Mouse (Mus musculus): ENCODE measurements around the gene Epn1.

GRCm38 (mm10) chr7:5060944-5061773 lies 18.9 kb upstream of the Epn1 start:
- TF ChIP-seq CTCF (IDR thresholded peaks at IDR 0.05; ENCODE audit: extremely low read depth, insufficient read length, insufficient replicate concordance, low read depth, low read length) (peak; percentile 68; the same call in 1 of the 2 replicates), POLR2A (IDR thresholded peaks at IDR 0.05; ENCODE audit: low read depth, low read length) (no peak; the same call in 1 of the 2 replicates)
